In the genomic region with DNA sequence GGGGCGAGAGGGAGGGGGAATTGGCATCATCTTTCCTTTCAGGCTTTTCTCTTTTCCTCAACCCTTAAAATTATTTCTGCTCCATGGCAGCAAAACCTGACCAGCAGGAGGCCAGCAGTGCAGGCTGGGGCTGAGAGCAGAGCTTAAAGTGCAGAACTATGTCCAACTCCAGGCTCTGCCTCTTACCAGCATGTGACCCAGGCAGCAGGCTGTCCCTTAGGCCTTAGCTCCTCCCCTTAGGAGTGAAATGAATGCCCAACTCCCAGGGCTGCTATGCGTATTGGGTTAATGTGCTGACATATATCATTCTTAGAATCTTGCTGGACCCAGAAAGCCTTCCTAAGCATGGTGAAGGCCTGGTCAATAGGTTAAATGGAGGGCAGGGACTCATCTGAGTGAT, we compare ENCODE assay signal across 22 mouse cellular contexts.
DNase-seq lines count a peak whose midpoint lies in the region; ATAC-seq lines count a peak whose summit lies in the region.
"Had no signal": no experiment of that assay in that cellular context is flagged by ENCODE, and none has a peak within 500 bp of the region (broad histone marks: within the 10 kb centered on the region; RNA-seq: fewer than 3 reads in every experiment).

No protein-coding gene starts in this region.

- no peak overlapping the region for H3K4me2 ChIP-seq in hindbrain, embryonic 13.5 days
- H3K4me2 ChIP-seq in neural tube, embryonic 13.5 days: no peak overlapping the region
- H3K4me2 ChIP-seq in neural tube, embryonic 15.5 days: no peak overlapping the region
- H3K4me2 ChIP-seq: embryonic facial prominence, embryonic 15.5 days; heart, embryonic 12.5 days; hindbrain, embryonic 14.5 days had no signal

- DNase-seq in embryo, embryonic 10 days (ENCODE audit: low spot score): peak; percentile 13
- no peak for DNase-seq in embryo, embryonic 9.5 days (ENCODE audit: extremely low spot score)
- no peak for DNase-seq in hindbrain, embryonic 10.5 days (ENCODE audit: low spot score)
- DNase-seq in kidney, postnatal 10 days: peak; percentile 11
- DNase-seq in kidney, postnatal 25 days: no peak
- DNase-seq: adrenal gland, adult 8-10 months; adrenal gland, postnatal 36 days; B cell, adult 2 months; cerebellum, adult 2 months; cerebellum, postnatal 14 days; gastrocnemius, postnatal 10 days; heart, adult 2 months had no signal

- no peaks in the 10 kb centered on the region for H3K9me3 ChIP-seq in hindbrain, embryonic 13.5 days
- no peaks in the 10 kb centered on the region for H3K9me3 ChIP-seq in hindbrain, embryonic 10.5 days
- no peaks in the 10 kb centered on the region for H3K9me3 ChIP-seq in neural tube, embryonic 13.5 days
- no peaks in the 10 kb centered on the region for H3K9me3 ChIP-seq in neural tube, embryonic 15.5 days (replicated peaks)
- H3K9me3 ChIP-seq: embryonic facial prominence, embryonic 15.5 days; heart, embryonic 12.5 days had no signal

- WGBS in hindbrain, embryonic 13.5 days: 66% methylated on average over 2 of the region's 2 CpGs
- 63% methylated on average over 2 of the region's 2 CpGs for WGBS in hindbrain, embryonic 10.5 days
- WGBS in neural tube, embryonic 13.5 days: 55% methylated on average over 2 of the region's 2 CpGs
- WGBS in neural tube, embryonic 15.5 days: 55% methylated on average over 2 of the region's 2 CpGs

- no peak overlapping the region for H3K4me3 ChIP-seq in hindbrain, embryonic 13.5 days
- no peak overlapping the region for H3K4me3 ChIP-seq in hindbrain, embryonic 10.5 days
- H3K4me3 ChIP-seq in neural tube, embryonic 13.5 days: no peak overlapping the region
- no peak overlapping the region for H3K4me3 ChIP-seq in neural tube, embryonic 15.5 days (replicated peaks)
- H3K4me3 ChIP-seq: embryonic facial prominence, embryonic 15.5 days; erythroblast, embryonic 14.5 days; heart, adult 2 months; heart, embryonic 12.5 days had no signal

- 0 out of 2 replicates have a peak overlapping the region, but pooled peaks have one; percentile 12 for H3K27ac ChIP-seq in hindbrain, embryonic 13.5 days
- H3K27ac ChIP-seq in hindbrain, embryonic 10.5 days: no peak overlapping the region
- no peak overlapping the region for H3K27ac ChIP-seq in neural tube, embryonic 13.5 days (replicated peaks)
- H3K27ac ChIP-seq in neural tube, embryonic 15.5 days (replicated peaks): no peak overlapping the region
- H3K27ac ChIP-seq: embryonic facial prominence, embryonic 15.5 days; heart, adult 2 months; hindbrain, embryonic 14.5 days had no signal

- peaks cover 25% of the 10 kb centered on the region for H3K4me1 ChIP-seq in hindbrain, embryonic 13.5 days (replicated peaks)
- H3K4me1 ChIP-seq in hindbrain, embryonic 10.5 days (replicated peaks): peaks cover 12% of the 10 kb centered on the region
- peaks cover 31% of the 10 kb centered on the region for H3K4me1 ChIP-seq in neural tube, embryonic 13.5 days (replicated peaks)
- H3K4me1 ChIP-seq in neural tube, embryonic 15.5 days: peaks cover 14% of the 10 kb centered on the region
- H3K4me1 ChIP-seq: heart, embryonic 12.5 days had no signal

- H3K36me3 ChIP-seq in hindbrain, embryonic 13.5 days: no peaks in the 10 kb centered on the region
- no peaks in the 10 kb centered on the region for H3K36me3 ChIP-seq in hindbrain, embryonic 10.5 days
- H3K36me3 ChIP-seq in neural tube, embryonic 13.5 days: no peaks in the 10 kb centered on the region
- H3K36me3 ChIP-seq in neural tube, embryonic 15.5 days: no peaks in the 10 kb centered on the region
- H3K36me3 ChIP-seq: embryonic facial prominence, embryonic 15.5 days; G1E; heart, embryonic 12.5 days had no signal

- no peak overlapping the region for H3K9ac ChIP-seq in hindbrain, embryonic 13.5 days
- no peak overlapping the region for H3K9ac ChIP-seq in neural tube, embryonic 13.5 days
- no peak overlapping the region for H3K9ac ChIP-seq in neural tube, embryonic 15.5 days (replicated peaks)
- H3K9ac ChIP-seq: embryonic facial prominence, embryonic 15.5 days; heart, embryonic 12.5 days; hindbrain, embryonic 14.5 days had no signal

- no peak for ATAC-seq in hindbrain, embryonic 13.5 days (ENCODE audit: low FRiP score)
- ATAC-seq in neural tube, embryonic 13.5 days (ENCODE audit: low read depth): 0 out of 2 replicates have a peak, but pooled peaks have one; percentile 53
- ATAC-seq in neural tube, embryonic 15.5 days (ENCODE audit: low FRiP score): no peak
- ATAC-seq: CD4-positive, CD25-positive, alpha-beta regulatory T cell, adult 4 months; forebrain, embryonic 16.5 days had no signal

- H3K27me3 ChIP-seq in hindbrain, embryonic 13.5 days: no peaks in the 10 kb centered on the region
- no peaks in the 10 kb centered on the region for H3K27me3 ChIP-seq in hindbrain, embryonic 10.5 days (ENCODE audit: insufficient read depth, poor library complexity, severe bottlenecking)
- no peaks in the 10 kb centered on the region for H3K27me3 ChIP-seq in neural tube, embryonic 13.5 days
- H3K27me3 ChIP-seq in neural tube, embryonic 15.5 days (replicated peaks): no peaks in the 10 kb centered on the region
- H3K27me3 ChIP-seq: embryonic facial prominence, embryonic 15.5 days had no signal

Comparison
In these comparisons a context has a peak if more than half of its experiments do, and no peak if none do; other contexts are left out.
1. DNase-seq: peak in embryo, embryonic 10 days (single experiment) and kidney, postnatal 10 days (single experiment); none in embryo, embryonic 9.5 days (single experiment), hindbrain, embryonic 10.5 days (single experiment) and kidney, postnatal 25 days (0 of 2).